Mouse (Mus musculus) heart, embryonic 16.5 days (tissue): ENCODE results near the gene Slc6a21. TPM values are rescaled to one million over a fixed set of nuclear protein-coding genes. Genes with fewer than 3 reads are reported as not detected.
A peak's percentile ranks its signal among the peaks of the same experiment; 100 is the strongest.

Experiments used
- ATAC-seq: fragments of 200-750 bp; cut with Nextera tagmentation; replicated peaks from 2 replicates; pipeline ENCODE4 v1.8.0; 2017; ENCODE audit warnings: moderate number of reproducible peaks; ENCODE audit not compliant: insufficient read depth, low FRiP score; ENCODE audit errors: extremely low read depth
- H3K27ac ChIP-seq: fragments of 300-500 bp; sonication (generic); 2 replicates; pipeline ENCODE4 v1.5.1; 2014; ENCODE audit warnings: mild to moderate bottlenecking, low read length, control low read depth, moderate library complexity
- H3K27me3 ChIP-seq: fragments of 300-500 bp; sonication (generic); 2 replicates; pipeline ENCODE4 v1.6.1; 2014; ENCODE audit warnings: low read length, mixed read lengths; ENCODE audit not compliant: control insufficient read depth, insufficient read depth
- H3K36me3 ChIP-seq: fragments of 300-500 bp; sonication (generic); 2 replicates; pipeline ENCODE4 v1.6.1; 2014; ENCODE audit not compliant: control insufficient read depth, insufficient read depth
- H3K4me1 ChIP-seq: fragments of 300-500 bp; sonication (generic); 2 replicates; pipeline ENCODE4 v1.6.1; 2014; ENCODE audit warnings: low read length, mixed read lengths; ENCODE audit not compliant: control insufficient read depth, insufficient read depth
- H3K4me2 ChIP-seq: fragments of 300-500 bp; sonication (generic); 2 replicates; pipeline ENCODE4 v1.6.1; 2014; ENCODE audit warnings: low read depth, mild to moderate bottlenecking, control low read depth, low read length
- H3K4me3 ChIP-seq: fragments of 300-500 bp; sonication (generic); 2 replicates; pipeline ENCODE4 v1.5.1; 2014; ENCODE audit warnings: mild to moderate bottlenecking, control low read depth, low read length
- H3K9ac ChIP-seq: fragments of 300-500 bp; sonication (generic); 2 replicates; pipeline ENCODE4 v1.6.1; 2014; ENCODE audit warnings: low read length, control low read depth
- H3K9me3 ChIP-seq: fragments of 300-500 bp; sonication (generic); replicated peaks from 2 replicates; pipeline ENCODE4 v1.6.1; 2016; ENCODE audit warnings: low read length; ENCODE audit not compliant: control insufficient read depth
- WGBS: fragments of 180-500 bp; shearing (Covaris S2); extraction: QIAGEN DNeasy Blood & Tissue Kit; methylation state at CpG from one replicate; pipeline ENCODE4 v1.1.7; 2014; 5-methylcytosine and 5-hydroxymethylcytosine counted together
- polyA plus RNA-seq: library from polyadenylated mRNA; unstranded; fragments of >200 nt; fragmentation: Nextera tagmentation; extraction: Ambion mirVana; gene quantifications from 2 replicates; pipeline ENCODE4 v1.2.1, GENCODE M21; 2015

Slc6a21 gene
- polyA plus RNA-seq, 1 experiment from 2014 or later, result not detected

- Histone ChIP-seq H3K9me3 (no peaks in the 10 kb centered on the region), H3K27me3 (no peaks in the 10 kb centered on the region), H3K4me2 (no peak overlapping the region), H3K4me3 (no peak overlapping the region), H3K27ac (no peak overlapping the region), H3K4me1 (peaks cover 17% of the 10 kb centered on the region), H3K9ac (no peak overlapping the region), H3K36me3 (no peaks in the 10 kb centered on the region)
- no peak for ATAC-seq
- 56% methylated on average over 1 of the region's 1 CpGs for WGBS
Observed at GRCm38 (mm10) chr7:45265518-45265917, 11.8 kb upstream of the Slc6a21 start.

- Histone ChIP-seq H3K4me3 (no peak overlapping the region), H3K36me3 (no peaks in the 10 kb centered on the region), H3K4me1 (peaks cover 3% of the 10 kb centered on the region; the same call in 1 of the 2 replicates), H3K27me3 (no peaks in the 10 kb centered on the region), H3K9me3 (peaks cover 3% of the 10 kb centered on the region; the same call in 1 of the 2 replicates), H3K27ac (no peak overlapping the region), H3K4me2 (no peak overlapping the region), H3K9ac (no peak overlapping the region)
- 75% methylated on average over 10 of the region's 10 CpGs for WGBS
- no peak for ATAC-seq
Observed at GRCm38 (mm10) chr7:45272786-45273412, 4.4 kb upstream of the Slc6a21 start.

- Histone ChIP-seq H3K4me2 (no peak overlapping the region), H3K27ac (no peak overlapping the region), H3K9me3 (peaks cover 3% of the 10 kb centered on the region; the same call in 1 of the 2 replicates), H3K4me1 (peaks cover 3% of the 10 kb centered on the region; the same call in 1 of the 2 replicates), H3K36me3 (no peaks in the 10 kb centered on the region), H3K9ac (no peak overlapping the region), H3K27me3 (no peaks in the 10 kb centered on the region), H3K4me3 (no peak overlapping the region)
- ATAC-seq, result no peak
- 87% methylated on average over 8 of the region's 8 CpGs for WGBS
Observed at GRCm38 (mm10) chr7:45273672-45274071, 3.6 kb upstream of the Slc6a21 start.

- no peak overlapping the region for H3K9ac ChIP-seq
- H3K4me3 ChIP-seq, result no peak overlapping the region
- H3K4me2 ChIP-seq, result no peak overlapping the region
- WGBS, result 80% methylated on average over 13 of the region's 13 CpGs
- no peaks in the 10 kb centered on the region for H3K27me3 ChIP-seq
- no peaks in the 10 kb centered on the region for H3K4me1 ChIP-seq
- ATAC-seq, result no peak
- H3K9me3 ChIP-seq, result no peaks in the 10 kb centered on the region
- H3K36me3 ChIP-seq, result no peaks in the 10 kb centered on the region
- H3K27ac ChIP-seq, result no peak overlapping the region
Observed at GRCm38 (mm10) chr7:45286486-45286885, 9.2 kb downstream of the Slc6a21 start.

GRCm38 (mm10) chr7:45296626-45297025 lies 19.3 kb downstream of the Slc6a21 start:
- Histone ChIP-seq H3K36me3 (no peaks in the 10 kb centered on the region), H3K9me3 (no peaks in the 10 kb centered on the region), H3K9ac (no peak overlapping the region), H3K27ac (no peak overlapping the region), H3K4me2 (no peak overlapping the region), H3K4me1 (no peaks in the 10 kb centered on the region; the same call in 1 of the 2 replicates), H3K4me3 (no peak overlapping the region), H3K27me3 (no peaks in the 10 kb centered on the region)
- 89% methylated on average over 1 of the region's 1 CpGs for WGBS
- no peak for ATAC-seq

GRCm38 (mm10) chr7:45297563-45297962 lies 20.2 kb downstream of the Slc6a21 start:
- H3K4me1 ChIP-seq, result no peaks in the 10 kb centered on the region; the same call in 1 of the 2 replicates
- no peaks in the 10 kb centered on the region for H3K9me3 ChIP-seq
- H3K4me2 ChIP-seq, result no peak overlapping the region
- no peaks in the 10 kb centered on the region for H3K36me3 ChIP-seq
- H3K27ac ChIP-seq, result no peak overlapping the region
- no peak for ATAC-seq
- WGBS, result 65% methylated on average over 3 of the region's 3 CpGs
- H3K27me3 ChIP-seq, result no peaks in the 10 kb centered on the region
- no peak overlapping the region for H3K4me3 ChIP-seq
- H3K9ac ChIP-seq, result no peak overlapping the region

- WGBS, result 9% methylated on average over 5 of the region's 5 CpGs
- Histone ChIP-seq H3K4me3 (no peak overlapping the region), H3K27ac (no peak overlapping the region), H3K27me3 (no peaks in the 10 kb centered on the region), H3K4me2 (no peak overlapping the region), H3K4me1 (no peaks in the 10 kb centered on the region; the same call in 1 of the 2 replicates), H3K9me3 (no peaks in the 10 kb centered on the region), H3K9ac (no peak overlapping the region), H3K36me3 (peaks cover 6% of the 10 kb centered on the region; the same call in 1 of the 2 replicates)
- ATAC-seq, result peak; percentile 88
Observed at GRCm38 (mm10) chr7:45299752-45300151, 22.4 kb downstream of the Slc6a21 start.

GRCm38 (mm10) chr7:45300270-45300669 lies 23.0 kb downstream of the Slc6a21 start:
- H3K36me3 ChIP-seq, result peaks cover 6% of the 10 kb centered on the region; the same call in 1 of the 2 replicates
- WGBS, result 12% methylated on average over 6 of the region's 6 CpGs
- no peak; the same call in 1 of the 2 replicates for ATAC-seq
- H3K9me3 ChIP-seq, result no peaks in the 10 kb centered on the region
- no peaks in the 10 kb centered on the region for H3K27me3 ChIP-seq
- H3K27ac ChIP-seq, result no peak overlapping the region
- H3K9ac ChIP-seq, result no peak overlapping the region
- H3K4me1 ChIP-seq, result no peaks in the 10 kb centered on the region; the same call in 1 of the 2 replicates
- no peak overlapping the region for H3K4me3 ChIP-seq
- H3K4me2 ChIP-seq, result no peak overlapping the region

- Histone ChIP-seq H3K4me3 (no peak overlapping the region), H3K9me3 (no peaks in the 10 kb centered on the region), H3K4me2 (no peak overlapping the region), H3K27me3 (no peaks in the 10 kb centered on the region), H3K36me3 (peaks cover 6% of the 10 kb centered on the region; the same call in 1 of the 2 replicates), H3K4me1 (no peaks in the 10 kb centered on the region; the same call in 1 of the 2 replicates), H3K27ac (no peak overlapping the region), H3K9ac (no peak overlapping the region)
- WGBS, result 59% methylated on average over 8 of the region's 8 CpGs
- ATAC-seq, result no peak
Observed at GRCm38 (mm10) chr7:45302626-45303025, 25.3 kb downstream of the Slc6a21 start.
